Mouse (Mus musculus): ENCODE data around the gene CK137956. TPM values are rescaled to one million over a fixed set of nuclear protein-coding genes. Genes with fewer than 3 reads are reported as not detected.
A peak's percentile ranks its signal among the peaks of the same experiment; 100 is the strongest.

The CK137956 gene
- polyA plus RNA-seq (2012; rRNA removed), result 1.1 and 1.4 TPM in 2 replicates

DNA sequence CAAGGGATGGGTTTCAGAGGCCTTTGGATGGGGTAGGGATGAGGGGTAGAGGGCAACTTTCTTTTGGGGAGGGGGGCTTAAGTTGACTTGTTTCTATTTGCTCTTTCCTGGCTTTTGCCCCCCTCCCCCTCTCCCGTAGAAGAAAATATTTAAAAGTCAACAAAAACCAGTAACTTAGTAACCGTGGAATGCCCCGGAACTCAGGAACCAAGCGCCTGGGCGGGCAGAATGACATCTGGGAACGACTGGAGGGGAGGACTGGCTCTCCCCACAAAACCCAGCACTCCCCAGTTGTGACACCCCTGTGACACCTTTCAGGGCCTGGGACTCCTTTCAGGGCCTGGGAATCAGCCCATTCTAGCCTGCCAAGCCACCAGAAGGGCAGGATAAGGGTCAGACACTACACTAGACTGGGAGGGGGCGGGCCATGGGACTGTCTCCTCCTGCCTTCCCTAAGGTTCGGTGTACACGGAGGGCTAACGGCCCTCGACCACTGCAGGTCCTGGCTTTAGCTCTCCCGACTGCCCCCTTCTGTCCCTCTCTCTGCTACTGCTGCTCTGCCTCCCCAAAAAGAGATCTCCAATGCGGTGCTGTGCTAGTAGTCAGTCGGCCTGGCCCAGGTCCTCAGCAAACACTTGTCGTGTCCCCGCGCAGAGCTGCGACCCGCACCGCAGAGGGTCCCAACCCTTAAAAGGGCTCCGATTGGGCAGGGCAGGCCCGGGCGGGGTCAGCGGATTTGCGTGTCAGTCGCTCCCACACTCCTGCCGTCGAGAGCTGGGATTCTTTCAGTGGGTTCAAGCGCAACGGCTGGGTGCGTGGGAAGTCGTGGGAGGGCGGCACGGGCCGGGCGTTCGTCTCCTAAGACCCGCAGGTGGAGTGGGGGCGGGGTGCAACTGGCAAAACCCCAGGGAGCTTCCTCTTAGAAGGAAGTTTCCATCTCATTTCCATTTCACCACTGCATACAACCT lies at the start of gene CK137956:
Gene CK137956, minus strand, starts transcription at position 51 of the 968 bp plus-strand sequence.
- DNase-seq (ENCODE audit: low read depth), result peak; percentile 39
- peak; percentile 49; the same call in 1 of the 2 replicates for TF ChIP-seq CTCF (IDR thresholded peaks at IDR 0.05; ENCODE audit: borderline replicate concordance, extremely low read depth, insufficient read depth, insufficient read length)
- no peak for TF ChIP-seq POLR2A (IDR thresholded peaks at IDR 0.05; ENCODE audit: borderline replicate concordance, extremely low read depth, insufficient read depth, insufficient read length, poor library complexity, severe bottlenecking)

- no peak for DNase-seq (ENCODE audit: low read depth)
- no peak for TF ChIP-seq CTCF (IDR thresholded peaks at IDR 0.05; ENCODE audit: borderline replicate concordance, extremely low read depth, insufficient read depth, insufficient read length)
- TF ChIP-seq POLR2A (IDR thresholded peaks at IDR 0.05; ENCODE audit: borderline replicate concordance, extremely low read depth, insufficient read depth, insufficient read length, poor library complexity, severe bottlenecking), result no peak
These were observed 48.7 kb upstream of the CK137956 start for GRCm38 (mm10) chr4:128019465-128019864.

GRCm38 (mm10) chr4:128004797-128005452 lies 34.2 kb upstream of the CK137956 start:
- peak; percentile 77 for DNase-seq (ENCODE audit: low read depth)
- TF ChIP-seq POLR2A (IDR thresholded peaks at IDR 0.05; ENCODE audit: borderline replicate concordance, extremely low read depth, insufficient read depth, insufficient read length, poor library complexity, severe bottlenecking) (no peak), CTCF (IDR thresholded peaks at IDR 0.05; ENCODE audit: borderline replicate concordance, extremely low read depth, insufficient read depth, insufficient read length) (no peak)

GRCm38 (mm10) chr4:128002638-128003101 lies 31.9 kb upstream of the CK137956 start:
- DNase-seq (ENCODE audit: low read depth), result peak; percentile 52
- no peak for TF ChIP-seq CTCF (IDR thresholded peaks at IDR 0.05; ENCODE audit: borderline replicate concordance, extremely low read depth, insufficient read depth, insufficient read length)
- no peak for TF ChIP-seq POLR2A (IDR thresholded peaks at IDR 0.05; ENCODE audit: borderline replicate concordance, extremely low read depth, insufficient read depth, insufficient read length, poor library complexity, severe bottlenecking)

DNA sequence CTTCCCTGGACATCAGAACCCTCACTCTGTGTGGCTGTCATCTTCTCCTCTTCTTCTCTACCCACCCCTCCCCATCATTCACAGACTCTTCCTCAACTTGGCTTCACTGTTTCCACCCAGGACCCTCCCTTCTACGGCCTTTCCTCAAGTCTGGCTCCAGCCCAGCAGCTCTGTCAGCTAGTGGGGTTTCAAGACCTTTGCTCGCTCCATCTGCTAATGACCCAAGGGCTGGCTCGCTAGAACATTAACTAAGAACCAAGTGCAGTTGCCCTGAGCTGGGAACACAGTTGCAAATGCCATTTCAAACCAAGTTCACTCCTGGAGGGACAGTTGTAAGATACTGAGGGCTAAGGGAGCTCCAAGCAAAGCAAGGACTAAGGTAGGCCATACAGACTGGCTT lies 28.5 kb upstream of the CK137956 start:
- TF ChIP-seq CTCF (IDR thresholded peaks at IDR 0.05; ENCODE audit: borderline replicate concordance, extremely low read depth, insufficient read depth, insufficient read length) (no peak), POLR2A (IDR thresholded peaks at IDR 0.05; ENCODE audit: borderline replicate concordance, extremely low read depth, insufficient read depth, insufficient read length, poor library complexity, severe bottlenecking) (no peak)
- DNase-seq (ENCODE audit: low read depth), result no peak

GRCm38 (mm10) chr4:127989347-127989995 lies 18.7 kb upstream of the CK137956 start:
- TF ChIP-seq CTCF (IDR thresholded peaks at IDR 0.05; ENCODE audit: borderline replicate concordance, extremely low read depth, insufficient read depth, insufficient read length) (peak; percentile 71), POLR2A (IDR thresholded peaks at IDR 0.05; ENCODE audit: borderline replicate concordance, extremely low read depth, insufficient read depth, insufficient read length, poor library complexity, severe bottlenecking) (no peak)
- DNase-seq (ENCODE audit: low read depth), result peak; percentile 82

GRCm38 (mm10) chr4:127988526-127989180 lies 17.9 kb upstream of the CK137956 start:
- DNase-seq (ENCODE audit: low read depth), result peak; percentile 31
- TF ChIP-seq POLR2A (IDR thresholded peaks at IDR 0.05; ENCODE audit: borderline replicate concordance, extremely low read depth, insufficient read depth, insufficient read length, poor library complexity, severe bottlenecking), result no peak

DNA sequence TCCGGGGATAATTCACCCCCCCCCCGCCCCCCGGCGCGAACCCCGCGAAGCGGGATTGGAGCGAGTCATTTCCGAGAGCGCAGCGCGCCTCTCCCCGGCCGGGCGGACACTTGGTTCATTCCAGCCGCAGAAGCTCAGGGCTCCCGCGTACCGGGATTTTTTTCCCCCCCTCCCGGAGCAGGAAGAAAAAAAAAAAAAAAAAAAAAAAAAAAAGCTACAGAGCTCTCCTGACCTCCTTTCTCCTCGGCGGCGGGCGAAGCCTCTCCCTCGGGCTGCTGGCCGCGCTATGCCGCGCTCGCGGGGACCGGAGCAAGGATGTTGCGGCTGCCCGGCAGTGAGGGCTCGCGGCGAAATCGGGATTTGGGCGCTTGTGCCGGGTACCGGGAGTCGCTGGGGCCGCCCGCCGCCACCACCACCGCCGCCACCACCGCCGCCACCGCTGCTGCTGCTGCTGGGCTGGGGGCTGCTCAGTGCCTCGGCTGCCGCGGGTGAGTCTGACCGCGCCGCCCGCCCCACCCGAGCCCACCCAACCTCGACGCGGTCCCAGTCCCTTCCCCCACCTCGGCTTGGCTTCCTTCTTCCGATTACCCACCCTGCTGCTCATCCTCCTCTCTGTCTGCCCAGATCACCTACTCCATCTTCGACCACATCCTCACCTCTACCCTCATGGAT lies 17.2 kb upstream of the CK137956 start, which contains the start of gene Csmd2:
Gene Csmd2, plus strand, starts transcription at position 74 of the 672 bp plus-strand sequence.
- peak; percentile 92 for DNase-seq (ENCODE audit: low read depth)
- TF ChIP-seq CTCF (IDR thresholded peaks at IDR 0.05; ENCODE audit: borderline replicate concordance, extremely low read depth, insufficient read depth, insufficient read length) (no peak), POLR2A (IDR thresholded peaks at IDR 0.05; ENCODE audit: borderline replicate concordance, extremely low read depth, insufficient read depth, insufficient read length, poor library complexity, severe bottlenecking) (no peak)

DNA sequence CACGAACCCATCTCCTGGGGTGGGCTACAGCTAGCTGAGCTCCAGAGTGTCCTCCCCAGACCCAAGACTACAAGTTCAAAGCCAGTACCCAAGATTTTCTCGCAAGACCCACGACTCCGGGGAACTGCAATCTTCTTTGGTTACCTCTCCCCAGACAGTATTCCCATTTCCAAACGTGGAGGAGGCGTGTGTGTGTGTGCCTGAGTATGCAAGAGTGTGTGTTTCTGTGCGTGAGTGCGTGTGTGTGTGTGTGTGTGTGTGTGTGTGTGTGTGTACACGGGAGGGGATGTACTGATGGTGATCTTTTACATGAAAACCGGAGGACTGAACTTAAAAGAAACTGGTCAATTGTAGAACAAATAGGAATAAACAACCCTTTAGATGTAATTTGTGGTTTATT lies 16.5 kb upstream of the CK137956 start:
- no peak for TF ChIP-seq CTCF (IDR thresholded peaks at IDR 0.05; ENCODE audit: borderline replicate concordance, extremely low read depth, insufficient read depth, insufficient read length)
- TF ChIP-seq POLR2A (IDR thresholded peaks at IDR 0.05; ENCODE audit: borderline replicate concordance, extremely low read depth, insufficient read depth, insufficient read length, poor library complexity, severe bottlenecking), result no peak

DNA sequence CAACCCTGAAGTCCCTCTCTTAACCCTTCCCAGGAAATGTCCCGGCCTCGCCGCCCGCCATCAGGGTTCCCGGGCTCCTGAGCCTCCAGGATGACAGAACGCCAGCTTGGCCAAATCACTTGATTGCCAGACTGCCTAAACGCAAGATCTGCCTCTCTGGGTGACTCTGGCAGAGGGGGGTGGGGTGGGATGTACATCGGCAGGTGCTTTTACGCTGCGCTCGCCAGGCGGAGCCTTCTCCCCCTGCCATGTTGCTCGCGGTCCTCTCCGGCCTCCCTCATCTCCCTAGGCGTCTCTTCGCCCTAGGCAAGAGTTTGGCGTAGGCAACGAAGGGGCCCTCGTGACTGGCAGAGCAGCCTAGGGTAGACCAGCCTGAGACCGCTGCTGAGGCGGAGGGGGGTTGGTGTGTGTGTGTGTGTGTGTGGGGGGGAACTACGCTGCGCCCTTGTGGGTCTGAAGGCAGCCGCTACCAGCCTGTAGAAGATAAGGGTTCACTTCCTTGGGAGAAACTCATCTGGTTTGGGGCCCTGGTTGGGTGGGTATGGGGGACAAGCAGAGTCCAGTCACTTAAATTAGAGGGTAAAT lies 15.8 kb upstream of the CK137956 start:
- TF ChIP-seq POLR2A (IDR thresholded peaks at IDR 0.05; ENCODE audit: borderline replicate concordance, extremely low read depth, insufficient read depth, insufficient read length, poor library complexity, severe bottlenecking), result no peak
- DNase-seq (ENCODE audit: low read depth), result peak; percentile 78

More for the DNA sequence above, 16.5 kb upstream of the CK137956 start:
- DNase-seq (ENCODE audit: low read depth), result peak; percentile 60

Measured in brain, embryonic 14.5 days (tissue).